Mouse (Mus musculus): Measurements from ENCODE around the gene Cstad. TPM values are rescaled to one million over a fixed set of nuclear protein-coding genes. Genes with fewer than 3 reads are reported as not detected.

Gene Cstad
- polyA plus RNA-seq (2014; fragmentation: Nextera tagmentation; extraction: Ambion mirVana), result 0.37 and 1.0 TPM in 2 replicates

GRCm38 (mm10) chr2:30594641-30595379 lies at the start of gene Cstad:
Cstad (plus strand) TSS chr2:30595040.
- Histone ChIP-seq H3K4me1 (ENCODE audit: control insufficient read depth, insufficient read depth, low read length) (peaks cover 16% of the 10 kb centered on the region), H3K27me3 (ENCODE audit: control insufficient read depth, insufficient read depth, low read length) (no peaks in the 10 kb centered on the region), H3K36me3 (ENCODE audit: control insufficient read depth, insufficient read depth, low read length) (no peaks in the 10 kb centered on the region), H3K27ac (replicated peaks; ENCODE audit: low read depth, low read length) (peak within 1 kb of the TSS; percentile 96), H3K9ac (ENCODE audit: low read length) (peak within 1 kb of the TSS; percentile 74), H3K9me3 (ENCODE audit: control insufficient read depth, low read length) (no peaks in the 10 kb centered on the region), H3K4me2 (ENCODE audit: low read depth, severe bottlenecking) (peak within 1 kb of the TSS; percentile 72), H3K4me3 (ENCODE audit: low read depth, low read length) (peak within 1 kb of the TSS; percentile 37)
- DNase-seq (ENCODE audit: low spot score), result peak; percentile 89
- WGBS, result under 1% methylated on average over 38 of the region's 39 CpGs
- ATAC-seq (ENCODE audit: insufficient number of reproducible peaks, low FRiP score, low TSS enrichment, low read depth), result peak; percentile 68; the same call in 1 of the 2 replicates

GRCm38 (mm10) chr2:30545706-30546105 lies 49.1 kb upstream of the Cstad start:
- Histone ChIP-seq H3K4me3 (ENCODE audit: low read depth, low read length) (no peak overlapping the region), H3K27ac (replicated peaks; ENCODE audit: low read depth, low read length) (peak overlapping the region; percentile 62; the same call in 1 of the 2 replicates), H3K4me1 (ENCODE audit: control insufficient read depth, insufficient read depth, low read length) (peaks cover 29% of the 10 kb centered on the region), H3K9me3 (ENCODE audit: control insufficient read depth, low read length) (no peaks in the 10 kb centered on the region; the same call in 1 of the 2 replicates), H3K4me2 (ENCODE audit: low read depth, severe bottlenecking) (peak overlapping the region; percentile 42), H3K9ac (ENCODE audit: low read length) (no peak overlapping the region), H3K27me3 (ENCODE audit: control insufficient read depth, insufficient read depth, low read length) (no peaks in the 10 kb centered on the region), H3K36me3 (ENCODE audit: control insufficient read depth, insufficient read depth, low read length) (no peaks in the 10 kb centered on the region)
- DNase-seq (ENCODE audit: low spot score) (peak; percentile 61), ATAC-seq (ENCODE audit: insufficient number of reproducible peaks, low FRiP score, low TSS enrichment, low read depth) (no peak)
- 33% methylated on average over 7 of the region's 7 CpGs for WGBS

GRCm38 (mm10) chr2:30546219-30546618 lies 48.6 kb upstream of the Cstad start:
- WGBS, result 43% methylated on average over 2 of the region's 3 CpGs
- H3K4me2 ChIP-seq (ENCODE audit: low read depth, severe bottlenecking), result no peak overlapping the region
- no peak for DNase-seq (ENCODE audit: low spot score)
- no peak overlapping the region for H3K9ac ChIP-seq (ENCODE audit: low read length)
- no peak for ATAC-seq (ENCODE audit: insufficient number of reproducible peaks, low FRiP score, low TSS enrichment, low read depth)
- H3K9me3 ChIP-seq (ENCODE audit: control insufficient read depth, low read length), result no peaks in the 10 kb centered on the region; the same call in 1 of the 2 replicates
- H3K27me3 ChIP-seq (ENCODE audit: control insufficient read depth, insufficient read depth, low read length), result no peaks in the 10 kb centered on the region
- peaks cover 28% of the 10 kb centered on the region for H3K4me1 ChIP-seq (ENCODE audit: control insufficient read depth, insufficient read depth, low read length)
- H3K4me3 ChIP-seq (ENCODE audit: low read depth, low read length), result no peak overlapping the region
- no peaks in the 10 kb centered on the region for H3K36me3 ChIP-seq (ENCODE audit: control insufficient read depth, insufficient read depth, low read length)
- H3K27ac ChIP-seq (replicated peaks; ENCODE audit: low read depth, low read length), result 0 out of 2 replicates have a peak overlapping the region, but pooled peaks have one; percentile 36

GRCm38 (mm10) chr2:30547455-30548217 lies 47.2 kb upstream of the Cstad start:
- no peak overlapping the region for H3K4me3 ChIP-seq (ENCODE audit: low read depth, low read length)
- WGBS, result 83% methylated on average over 19 of the region's 19 CpGs
- H3K27me3 ChIP-seq (ENCODE audit: control insufficient read depth, insufficient read depth, low read length), result no peaks in the 10 kb centered on the region
- peaks cover 23% of the 10 kb centered on the region for H3K4me1 ChIP-seq (ENCODE audit: control insufficient read depth, insufficient read depth, low read length)
- H3K36me3 ChIP-seq (ENCODE audit: control insufficient read depth, insufficient read depth, low read length), result no peaks in the 10 kb centered on the region
- H3K9ac ChIP-seq (ENCODE audit: low read length), result no peak overlapping the region
- no peak overlapping the region for H3K27ac ChIP-seq (replicated peaks; ENCODE audit: low read depth, low read length)
- ATAC-seq (ENCODE audit: insufficient number of reproducible peaks, low FRiP score, low TSS enrichment, low read depth), result no peak
- no peak for DNase-seq (ENCODE audit: low spot score)
- H3K4me2 ChIP-seq (ENCODE audit: low read depth, severe bottlenecking), result no peak overlapping the region
- no peaks in the 10 kb centered on the region; the same call in 1 of the 2 replicates for H3K9me3 ChIP-seq (ENCODE audit: control insufficient read depth, low read length)

- H3K9me3 ChIP-seq (ENCODE audit: control insufficient read depth, low read length), result no peaks in the 10 kb centered on the region; the same call in 1 of the 2 replicates
- H3K27me3 ChIP-seq (ENCODE audit: control insufficient read depth, insufficient read depth, low read length), result no peaks in the 10 kb centered on the region
- DNase-seq (ENCODE audit: low spot score) (no peak), ATAC-seq (ENCODE audit: insufficient number of reproducible peaks, low FRiP score, low TSS enrichment, low read depth) (no peak)
- no peak overlapping the region for H3K9ac ChIP-seq (ENCODE audit: low read length)
- H3K4me1 ChIP-seq (ENCODE audit: control insufficient read depth, insufficient read depth, low read length), result peaks cover 12% of the 10 kb centered on the region
- WGBS, result 80% methylated on average over 5 of the region's 5 CpGs
- H3K36me3 ChIP-seq (ENCODE audit: control insufficient read depth, insufficient read depth, low read length), result no peaks in the 10 kb centered on the region
- no peak overlapping the region for H3K27ac ChIP-seq (replicated peaks; ENCODE audit: low read depth, low read length)
- no peak overlapping the region for H3K4me3 ChIP-seq (ENCODE audit: low read depth, low read length)
- no peak overlapping the region for H3K4me2 ChIP-seq (ENCODE audit: low read depth, severe bottlenecking)
Measured at GRCm38 (mm10) chr2:30551579-30551978, 43.3 kb upstream of the Cstad start.

GRCm38 (mm10) chr2:30553851-30554540 lies 40.8 kb upstream of the Cstad start:
- Histone ChIP-seq H3K4me1 (ENCODE audit: control insufficient read depth, insufficient read depth, low read length) (peaks cover 6% of the 10 kb centered on the region; the same call in 1 of the 2 replicates), H3K4me3 (ENCODE audit: low read depth, low read length) (no peak overlapping the region), H3K9me3 (ENCODE audit: control insufficient read depth, low read length) (no peaks in the 10 kb centered on the region; the same call in 1 of the 2 replicates), H3K27ac (replicated peaks; ENCODE audit: low read depth, low read length) (no peak overlapping the region), H3K27me3 (ENCODE audit: control insufficient read depth, insufficient read depth, low read length) (no peaks in the 10 kb centered on the region), H3K36me3 (ENCODE audit: control insufficient read depth, insufficient read depth, low read length) (no peaks in the 10 kb centered on the region), H3K9ac (ENCODE audit: low read length) (no peak overlapping the region; the same call in 1 of the 2 replicates), H3K4me2 (ENCODE audit: low read depth, severe bottlenecking) (no peak overlapping the region)
- ATAC-seq (ENCODE audit: insufficient number of reproducible peaks, low FRiP score, low TSS enrichment, low read depth) (peak; percentile 58; the same call in 1 of the 2 replicates), DNase-seq (ENCODE audit: low spot score) (peak; percentile 43)
- 45% methylated on average over 7 of the region's 7 CpGs for WGBS

- Histone ChIP-seq H3K4me1 (ENCODE audit: control insufficient read depth, insufficient read depth, low read length) (peaks cover 6% of the 10 kb centered on the region; the same call in 1 of the 2 replicates), H3K9ac (ENCODE audit: low read length) (no peak overlapping the region), H3K9me3 (ENCODE audit: control insufficient read depth, low read length) (no peaks in the 10 kb centered on the region), H3K27ac (replicated peaks; ENCODE audit: low read depth, low read length) (no peak overlapping the region), H3K36me3 (ENCODE audit: control insufficient read depth, insufficient read depth, low read length) (no peaks in the 10 kb centered on the region), H3K27me3 (ENCODE audit: control insufficient read depth, insufficient read depth, low read length) (no peaks in the 10 kb centered on the region), H3K4me3 (ENCODE audit: low read depth, low read length) (no peak overlapping the region), H3K4me2 (ENCODE audit: low read depth, severe bottlenecking) (no peak overlapping the region)
- DNase-seq (ENCODE audit: low spot score), result no peak
- ATAC-seq (ENCODE audit: insufficient number of reproducible peaks, low FRiP score, low TSS enrichment, low read depth), result no peak
- WGBS, result 72% methylated on average over 9 of the region's 9 CpGs
Measured at GRCm38 (mm10) chr2:30555257-30555656, 39.6 kb upstream of the Cstad start.

GRCm38 (mm10) chr2:30556495-30556894 lies 38.3 kb upstream of the Cstad start:
- H3K4me1 ChIP-seq (ENCODE audit: control insufficient read depth, insufficient read depth, low read length), result peaks cover 6% of the 10 kb centered on the region; the same call in 1 of the 2 replicates
- no peak overlapping the region for H3K4me2 ChIP-seq (ENCODE audit: low read depth, severe bottlenecking)
- no peak overlapping the region for H3K4me3 ChIP-seq (ENCODE audit: low read depth, low read length)
- no peak overlapping the region for H3K27ac ChIP-seq (replicated peaks; ENCODE audit: low read depth, low read length)
- H3K27me3 ChIP-seq (ENCODE audit: control insufficient read depth, insufficient read depth, low read length), result no peaks in the 10 kb centered on the region
- no peak overlapping the region for H3K9ac ChIP-seq (ENCODE audit: low read length)
- 76% methylated on average over 5 of the region's 5 CpGs for WGBS
- no peaks in the 10 kb centered on the region for H3K9me3 ChIP-seq (ENCODE audit: control insufficient read depth, low read length)
- no peaks in the 10 kb centered on the region for H3K36me3 ChIP-seq (ENCODE audit: control insufficient read depth, insufficient read depth, low read length)
- ATAC-seq (ENCODE audit: insufficient number of reproducible peaks, low FRiP score, low TSS enrichment, low read depth), result no peak
- no peak for DNase-seq (ENCODE audit: low spot score)
